27 mouse cellular contexts compared by ENCODE assay signal in genomic region chr13:53596871-53597800, GRCm38 (mm10).
DNase-seq lines count a peak whose midpoint lies in the region; TF ChIP-seq lines count a peak whose summit lies in the region.
"Had no signal": no experiment of that assay in that cellular context is flagged by ENCODE, and none has a peak within 500 bp of the region (broad histone marks: within the 10 kb centered on the region; RNA-seq: fewer than 3 reads in every experiment).

No protein-coding gene starts in this region.

- peak; percentile 6 to 13 for DNase-seq in cerebellum, postnatal 10 days
- no peak for DNase-seq in cerebellum, postnatal 25 days
- peak; percentile 70 for DNase-seq in heart, embryonic 10.5 days (ENCODE audit: low spot score)
- DNase-seq in heart, adult 2 months: no peak
- DNase-seq in testis, postnatal 10 days (ENCODE audit: low spot score): peak; percentile 16
- DNase-seq in testis, postnatal 14 days (ENCODE audit: low spot score): no peak
- peak; percentile 28 for DNase-seq in retina, postnatal 7 days (ENCODE audit: low read depth, low spot score)
- DNase-seq in layer of hippocampus, adult 9-10 months (ENCODE audit: low spot score): no peak
- DNase-seq: adrenal gland, adult 2 months; adrenal gland, postnatal 36 days; cerebellum, adult 2 months; cerebellum, postnatal 36 days; forebrain, postnatal 0 days; gastrocnemius, postnatal 10 days; heart, postnatal 4 days; kidney, adult 2 months; kidney, postnatal 36 days; liver, embryonic 13.5 days; lung, adult 2 months; lung, postnatal 14 days had no signal

- peaks cover 7% of the 10 kb centered on the region; the same call in 1 of the 2 replicates for H3K27me3 ChIP-seq in heart, embryonic 10.5 days (ENCODE audit: insufficient read depth, poor library complexity, severe bottlenecking)
- H3K27me3 ChIP-seq in heart, adult 2 months (ENCODE audit: control insufficient read depth, insufficient read depth, low read length): no peaks in the 10 kb centered on the region
- H3K27me3 ChIP-seq: liver, embryonic 13.5 days had no signal

- TF ChIP-seq EP300 in heart, adult 2 months (IDR thresholded peaks at IDR 0.05; ENCODE audit: insufficient read depth, low read depth, low read length): no peak

- peaks cover 15% of the 10 kb centered on the region for H3K4me1 ChIP-seq in heart, embryonic 10.5 days
- no peaks in the 10 kb centered on the region for H3K4me1 ChIP-seq in heart, adult 2 months (ENCODE audit: control insufficient read depth, insufficient read depth, low read length)
- H3K4me1 ChIP-seq: liver, embryonic 13.5 days had no signal

- no peak overlapping the region for H3K9ac ChIP-seq in heart, adult 2 months (ENCODE audit: low read depth, low read length)
- H3K9ac ChIP-seq: embryonic facial prominence, embryonic 12.5 days; forebrain, postnatal 0 days; heart, embryonic 12.5 days; hindbrain, embryonic 14.5 days; limb, embryonic 15.5 days; liver, embryonic 13.5 days had no signal

- H3K4me3 ChIP-seq in heart, embryonic 10.5 days: no peak overlapping the region
- H3K4me3 ChIP-seq in heart, adult 2 months: no peak overlapping the region
- H3K4me3 ChIP-seq: embryonic facial prominence, embryonic 12.5 days; heart, embryonic 12.5 days; layer of hippocampus, adult 2 months; limb, embryonic 15.5 days; liver, embryonic 13.5 days; midbrain, embryonic 10.5 days; myocyte had no signal

- no peak for TF ChIP-seq POLR2A in heart, adult 2 months (IDR thresholded peaks at IDR 0.05; ENCODE audit: insufficient read depth, low read depth, low read length)

- intact Hi-C loops in heart, adult 2 months (cut with DNase I): no loop called here

- no peaks in the 10 kb centered on the region for H3K9me3 ChIP-seq in heart, embryonic 10.5 days
- H3K9me3 ChIP-seq: embryonic facial prominence, embryonic 12.5 days; heart, embryonic 12.5 days; limb, embryonic 15.5 days; liver, embryonic 13.5 days; midbrain, embryonic 10.5 days had no signal

- H3K79me2 ChIP-seq in heart, adult 2 months (replicated peaks; ENCODE audit: control insufficient read depth, insufficient read depth, low read length): no peaks in the 10 kb centered on the region

- no peak for TF ChIP-seq CTCF in heart, adult 2 months (IDR thresholded peaks at IDR 0.05)

- no peaks in the 10 kb centered on the region for H3K36me3 ChIP-seq in heart, embryonic 10.5 days
- no peaks in the 10 kb centered on the region for H3K36me3 ChIP-seq in heart, adult 2 months (ENCODE audit: control insufficient read depth, insufficient read depth, low read length)
- H3K36me3 ChIP-seq: embryonic facial prominence, embryonic 12.5 days; heart, embryonic 12.5 days; limb, embryonic 15.5 days; liver, embryonic 13.5 days; midbrain, embryonic 10.5 days had no signal

- WGBS in heart, embryonic 10.5 days: 69% methylated on average over 19 of the region's 19 CpGs
- WGBS in heart, adult 2 months: 60% methylated on average over 19 of the region's 19 CpGs

- H3K27ac ChIP-seq in heart, embryonic 10.5 days: no peak overlapping the region
- H3K27ac ChIP-seq in heart, adult 2 months: no peak overlapping the region
- H3K27ac ChIP-seq: embryonic facial prominence, embryonic 12.5 days; hindbrain, embryonic 14.5 days; layer of hippocampus, adult 2 months; limb, embryonic 15.5 days; liver, embryonic 13.5 days; midbrain, embryonic 10.5 days had no signal

Comparison
In these comparisons a context has a peak if more than half of its experiments do, and no peak if none do; other contexts are left out.
1. DNase-seq: peak in cerebellum, postnatal 10 days (2 of 2), heart, embryonic 10.5 days (single experiment), testis, postnatal 10 days (single experiment) and retina, postnatal 7 days (single experiment); none in cerebellum, postnatal 25 days (0 of 2), heart, adult 2 months (0 of 2), testis, postnatal 14 days (single experiment) and layer of hippocampus, adult 9-10 months (single experiment).